Mouse (Mus musculus) liver, embryonic 11.5 days (tissue): Measurements from ENCODE around the gene Zbtb7b. TPM values are rescaled to one million over a fixed set of nuclear protein-coding genes. Genes with fewer than 3 reads are reported as not detected.
A peak's percentile ranks its signal among the peaks of the same experiment; 100 is the strongest.

Experiments
- ATAC-seq: fragments of 200-750 bp; cut with Nextera tagmentation; replicated peaks from 2 replicates; pipeline ENCODE4 v1.8.0; 2017; ENCODE audit warnings: moderate number of reproducible peaks, mild to moderate bottlenecking, moderate TSS enrichment, moderate library complexity; ENCODE audit not compliant: low FRiP score
- DNase-seq: peaks from one replicate; pipeline ENCODE4 v3.0.0-alpha.2; 2017; ENCODE audit warnings: low spot score
- H3K27ac ChIP-seq: fragments of 300-500 bp; sonication (generic); 2 replicates; pipeline ENCODE4 v1.5.1; 2014; ENCODE audit warnings: mild to moderate bottlenecking, low read depth, low read length, control low read depth
- H3K27me3 ChIP-seq: fragments of 300-500 bp; sonication (generic); replicated peaks from 2 replicates; pipeline ENCODE4 v1.6.1; 2014; ENCODE audit warnings: low read length, mixed read lengths; ENCODE audit not compliant: control insufficient read depth, insufficient read depth
- H3K36me3 ChIP-seq: fragments of 300-500 bp; sonication (generic); 2 replicates; pipeline ENCODE4 v1.6.1; 2014; ENCODE audit warnings: mild to moderate bottlenecking, low read length, moderate library complexity, mixed read lengths; ENCODE audit not compliant: control insufficient read depth, insufficient read depth
- H3K4me1 ChIP-seq: fragments of 300-500 bp; sonication (generic); replicated peaks from 2 replicates; pipeline ENCODE4 v1.6.1; 2014; ENCODE audit warnings: low read length, mixed read lengths; ENCODE audit not compliant: control insufficient read depth, insufficient read depth
- H3K4me2 ChIP-seq: fragments of 300-500 bp; sonication (generic); 2 replicates; pipeline ENCODE4 v1.6.1; 2014; ENCODE audit warnings: mild to moderate bottlenecking, control low read depth, moderate library complexity
- H3K4me3 ChIP-seq: fragments of 300-500 bp; sonication (generic); 2 replicates; pipeline ENCODE4 v1.5.1; 2014; ENCODE audit warnings: low read depth, low read length, control low read depth
- H3K9ac ChIP-seq: fragments of 300-500 bp; sonication (generic); 2 replicates; pipeline ENCODE4 v1.6.1; 2014; ENCODE audit warnings: low read depth, low read length, control low read depth
- H3K9me3 ChIP-seq: fragments of 300-500 bp; sonication (generic); 2 replicates; pipeline ENCODE4 v1.6.1; 2016; ENCODE audit warnings: low read length, inconsistent platforms, mixed read lengths; ENCODE audit not compliant: control insufficient read depth
- WGBS: fragments of 180-500 bp; shearing (Covaris S2); extraction: QIAGEN DNeasy Blood & Tissue Kit; methylation state at CpG from one replicate; pipeline ENCODE4 v1.1.7; 2014; 5-methylcytosine and 5-hydroxymethylcytosine counted together
- polyA plus RNA-seq: library from polyadenylated mRNA; unstranded; fragments of >200 nt; fragmentation: Nextera tagmentation; extraction: Ambion mirVana; gene quantifications from 2 replicates; pipeline ENCODE4 v1.2.1, GENCODE M21; 2014

Gene Zbtb7b
- polyA plus RNA-seq, 1 experiment from 2014 or later = 2.1 TPM

DNA sequence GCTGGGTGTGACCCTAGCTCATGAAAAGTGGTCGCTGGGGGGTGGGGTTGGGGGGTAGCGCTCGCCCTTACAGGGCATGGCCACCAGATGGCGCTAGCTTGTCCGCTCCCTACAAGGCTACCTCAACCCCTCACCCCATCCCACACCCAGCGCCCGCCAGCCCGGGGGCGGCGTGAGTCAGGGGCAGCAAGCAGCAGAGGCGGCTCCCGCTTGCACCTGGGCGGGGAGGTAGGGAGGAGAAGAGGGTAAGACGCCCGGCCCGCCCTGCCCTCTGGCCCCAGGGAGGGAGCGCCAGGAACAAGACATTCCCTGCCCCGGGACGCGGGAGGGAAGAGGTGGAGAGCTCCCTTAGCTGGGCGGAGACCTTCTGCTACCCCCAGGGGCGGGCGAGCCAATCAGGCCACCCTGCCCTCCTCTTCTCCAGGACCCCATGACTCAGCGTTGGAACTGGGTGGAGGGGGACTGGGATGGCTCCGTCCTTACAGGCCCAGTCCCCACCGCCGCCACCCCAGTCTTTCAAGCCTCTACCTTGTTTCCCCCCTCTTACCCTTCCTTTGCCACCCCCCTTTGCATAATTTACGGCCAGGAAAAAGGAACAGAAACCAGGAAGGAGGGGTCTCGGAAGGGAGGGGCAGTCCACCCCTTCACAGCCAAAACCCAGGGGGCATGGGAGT is 16.0 kb downstream of the Zbtb7b start:
- peak overlapping the region; percentile 55 for H3K4me3 ChIP-seq
- H3K4me2 ChIP-seq = peak overlapping the region; percentile 81
- DNase-seq (peak; percentile 85), ATAC-seq (peak; percentile 77)
- H3K9ac ChIP-seq = peak overlapping the region; percentile 52
- peaks cover 2% of the 10 kb centered on the region; the same call in 1 of the 2 replicates for H3K36me3 ChIP-seq
- H3K27me3 ChIP-seq = no peaks in the 10 kb centered on the region
- no peaks in the 10 kb centered on the region for H3K9me3 ChIP-seq
- peaks cover 9% of the 10 kb centered on the region for H3K4me1 ChIP-seq
- WGBS = 3% methylated on average over 25 of the region's 29 CpGs
- no peak overlapping the region for H3K27ac ChIP-seq

DNA sequence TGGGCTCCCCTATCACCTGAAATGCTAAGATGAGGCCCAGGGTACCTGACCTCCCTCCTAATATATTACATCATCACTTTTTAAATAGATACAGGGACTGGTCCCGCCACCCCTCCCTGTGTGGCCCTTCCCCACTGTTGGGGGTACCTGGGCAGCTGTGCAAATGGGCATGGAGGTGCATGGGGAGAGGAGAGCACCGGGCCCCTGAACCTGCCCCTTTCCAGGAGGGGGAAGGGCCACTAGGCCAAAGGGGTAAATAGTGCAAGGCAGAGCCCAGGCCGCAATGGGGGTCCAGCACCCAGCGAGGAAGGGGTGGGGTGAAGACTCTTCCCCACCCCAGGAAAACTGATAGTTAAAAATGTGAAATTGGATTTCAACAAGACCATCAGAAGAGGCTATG is 16.7 kb downstream of the Zbtb7b start:
- no peak overlapping the region for H3K27ac ChIP-seq
- 74% methylated on average over 4 of the region's 4 CpGs for WGBS
- no peak for DNase-seq
- H3K9me3 ChIP-seq = no peaks in the 10 kb centered on the region
- peaks cover 2% of the 10 kb centered on the region; the same call in 1 of the 2 replicates for H3K36me3 ChIP-seq
- H3K4me2 ChIP-seq = peak overlapping the region; percentile 81
- H3K4me3 ChIP-seq = no peak overlapping the region
- no peak overlapping the region for H3K9ac ChIP-seq
- no peak for ATAC-seq
- no peaks in the 10 kb centered on the region for H3K27me3 ChIP-seq
- peaks cover 14% of the 10 kb centered on the region for H3K4me1 ChIP-seq

GRCm38 (mm10) chr3:89373581-89374231 is 20.9 kb downstream of the Zbtb7b start:
- no peak overlapping the region for H3K9ac ChIP-seq
- ATAC-seq (no peak), DNase-seq (no peak)
- no peak overlapping the region for H3K4me3 ChIP-seq
- H3K27me3 ChIP-seq = no peaks in the 10 kb centered on the region
- no peak overlapping the region for H3K4me2 ChIP-seq
- no peaks in the 10 kb centered on the region for H3K36me3 ChIP-seq
- WGBS = 33% methylated on average over 5 of the region's 5 CpGs
- no peak overlapping the region for H3K27ac ChIP-seq
- peaks cover 9% of the 10 kb centered on the region for H3K4me1 ChIP-seq
- H3K9me3 ChIP-seq = no peaks in the 10 kb centered on the region

DNA sequence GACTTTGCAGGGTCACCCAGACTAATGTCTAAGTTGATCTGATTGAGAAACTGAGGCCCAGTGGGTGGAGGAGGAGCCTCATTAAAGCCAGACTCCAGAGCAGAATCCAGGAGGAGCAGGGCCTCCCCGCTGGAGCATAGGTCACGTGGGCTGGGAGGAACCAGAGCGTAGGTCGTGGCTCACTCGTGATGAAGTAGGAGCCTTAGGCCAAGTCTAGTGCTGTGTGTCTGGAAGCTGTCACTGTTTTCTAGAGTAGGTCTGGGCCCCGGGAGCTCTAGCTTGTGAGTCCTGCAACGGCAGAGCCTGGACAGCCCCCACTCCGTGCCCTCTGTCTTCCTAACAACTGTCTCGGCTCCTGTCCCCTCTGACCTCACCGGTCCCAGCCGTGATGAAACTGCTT is 27.2 kb downstream of the Zbtb7b start:
- Histone ChIP-seq H3K9me3 (no peaks in the 10 kb centered on the region), H3K9ac (no peak overlapping the region), H3K27ac (no peak overlapping the region), H3K27me3 (peaks cover 5% of the 10 kb centered on the region), H3K4me3 (no peak overlapping the region), H3K4me2 (no peak overlapping the region), H3K36me3 (no peaks in the 10 kb centered on the region), H3K4me1 (no peaks in the 10 kb centered on the region)
- ATAC-seq (no peak), DNase-seq (no peak)
- WGBS = 56% methylated on average over 11 of the region's 11 CpGs

- H3K36me3 ChIP-seq = no peaks in the 10 kb centered on the region
- no peak overlapping the region for H3K4me2 ChIP-seq
- no peak overlapping the region for H3K4me3 ChIP-seq
- ATAC-seq (no peak), DNase-seq (no peak)
- no peak overlapping the region for H3K9ac ChIP-seq
- no peaks in the 10 kb centered on the region for H3K9me3 ChIP-seq
- WGBS = 67% methylated on average over 20 of the region's 20 CpGs
- H3K27ac ChIP-seq = no peak overlapping the region
- no peaks in the 10 kb centered on the region for H3K4me1 ChIP-seq
- H3K27me3 ChIP-seq = peaks cover 5% of the 10 kb centered on the region
Observed at GRCm38 (mm10) chr3:89365486-89366414, 28.8 kb downstream of the Zbtb7b start.

DNA sequence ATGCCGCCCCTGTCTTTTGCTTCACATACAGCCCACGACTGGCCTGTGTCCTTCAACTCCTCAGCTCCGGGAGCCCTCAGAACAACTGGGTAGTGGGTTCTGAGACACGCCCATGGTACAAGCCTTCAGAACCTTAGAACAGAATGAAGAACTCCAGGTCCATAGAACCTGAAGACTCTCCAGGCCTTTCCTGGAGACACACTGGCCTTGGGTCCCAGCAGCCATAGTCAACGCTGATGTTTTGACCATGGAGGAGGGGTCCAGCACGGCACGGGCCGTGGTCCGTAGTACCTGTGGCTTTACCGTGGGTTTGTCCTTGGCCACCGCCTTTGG is 29.5 kb downstream of the Zbtb7b start, which contains the start of gene Dcst1:
Dcst1 (minus strand) TSS at position 101 of the 333 bp plus-strand sequence.
- Histone ChIP-seq H3K4me3 (no peak within 1 kb of the TSS), H3K9ac (no peak within 1 kb of the TSS), H3K27me3 (peaks cover 5% of the 10 kb centered on the region), H3K36me3 (no peaks in the 10 kb centered on the region), H3K4me1 (no peaks in the 10 kb centered on the region), H3K9me3 (no peaks in the 10 kb centered on the region), H3K27ac (no peak within 1 kb of the TSS), H3K4me2 (no peak within 1 kb of the TSS)
- no peak for ATAC-seq
- DNase-seq = no peak
- WGBS = 85% methylated on average over 11 of the region's 11 CpGs

- H3K4me3 ChIP-seq = no peak overlapping the region
- H3K27me3 ChIP-seq = peaks cover 5% of the 10 kb centered on the region
- 67% methylated on average over 8 of the region's 8 CpGs for WGBS
- no peak overlapping the region for H3K9ac ChIP-seq
- no peaks in the 10 kb centered on the region for H3K4me1 ChIP-seq
- H3K27ac ChIP-seq = no peak overlapping the region
- no peak overlapping the region for H3K4me2 ChIP-seq
- DNase-seq (no peak), ATAC-seq (no peak)
- no peaks in the 10 kb centered on the region for H3K36me3 ChIP-seq
- no peaks in the 10 kb centered on the region for H3K9me3 ChIP-seq
Observed at GRCm38 (mm10) chr3:89364631-89365030, 29.9 kb downstream of the Zbtb7b start.

DNA sequence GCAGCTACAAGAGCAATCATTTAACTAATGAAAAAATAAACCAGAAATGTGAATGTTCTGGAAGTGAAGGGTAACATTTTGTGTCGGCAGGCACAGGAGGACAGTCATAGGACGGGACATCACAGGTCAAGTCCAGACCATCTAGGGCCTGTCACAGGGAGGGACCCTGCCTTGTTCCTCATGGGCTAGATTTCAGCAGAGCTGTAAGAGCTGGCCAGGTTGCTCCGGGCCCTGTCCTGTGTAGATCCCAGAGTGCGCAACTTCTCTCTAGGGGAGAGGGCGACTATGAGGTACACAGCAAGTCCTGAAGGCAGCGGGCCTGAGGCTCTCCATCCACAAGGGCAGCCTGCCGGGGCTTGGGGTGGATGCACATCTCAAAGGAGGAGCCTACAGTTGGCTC is 32.9 kb downstream of the Zbtb7b start, which contains the start of gene Dcst2:
Dcst2 (plus strand) TSS at position 301 of the 400 bp plus-strand sequence.
- no peak within 1 kb of the TSS for H3K27ac ChIP-seq
- no peak for DNase-seq
- H3K4me1 ChIP-seq = no peaks in the 10 kb centered on the region
- H3K27me3 ChIP-seq = peaks cover 5% of the 10 kb centered on the region
- no peaks in the 10 kb centered on the region for H3K9me3 ChIP-seq
- no peak for ATAC-seq
- no peak within 1 kb of the TSS for H3K4me2 ChIP-seq
- no peak within 1 kb of the TSS for H3K9ac ChIP-seq
- 79% methylated on average over 7 of the region's 7 CpGs for WGBS
- no peak within 1 kb of the TSS for H3K4me3 ChIP-seq
- no peaks in the 10 kb centered on the region for H3K36me3 ChIP-seq
